Mouse (Mus musculus) forebrain, embryonic 10.5 days (tissue): ENCODE results near the gene Pitpnc1. TPM values are rescaled to one million over a fixed set of nuclear protein-coding genes. Genes with fewer than 3 reads are reported as not detected.
A peak's percentile ranks its signal among the peaks of the same experiment; 100 is the strongest.

Experiments
- DNase-seq: peaks from one replicate; pipeline ENCODE4 v3.0.0-alpha.2; 2017; ENCODE audit warnings: low spot score; ENCODE audit errors: extremely low spot score
- H3K27ac ChIP-seq: fragments of 300-500 bp; sonication (generic); 2 replicates; pipeline ENCODE4 v1.5.1; 2016; ENCODE audit warnings: mild to moderate bottlenecking
- H3K27me3 ChIP-seq: fragments of 300-500 bp; sonication (generic); 2 replicates; pipeline ENCODE4 v1.6.1; 2016; ENCODE audit warnings: mild to moderate bottlenecking; ENCODE audit not compliant: poor library complexity, severe bottlenecking
- H3K36me3 ChIP-seq: fragments of 300-500 bp; sonication (generic); replicated peaks from 2 replicates; pipeline ENCODE4 v1.6.1; 2016; ENCODE audit warnings: mild to moderate bottlenecking, moderate library complexity
- H3K4me1 ChIP-seq: fragments of 300-500 bp; sonication (generic); 2 replicates; pipeline ENCODE4 v1.6.1; 2016
- H3K4me3 ChIP-seq: fragments of 300-500 bp; sonication (generic); 2 replicates; pipeline ENCODE4 v1.5.1; 2016; ENCODE audit warnings: mild to moderate bottlenecking, moderate library complexity
- H3K9me3 ChIP-seq: fragments of 300-500 bp; sonication (generic); 2 replicates; pipeline ENCODE4 v1.6.1; 2016; ENCODE audit warnings: mild to moderate bottlenecking, moderate library complexity
- WGBS: fragments of 180-500 bp; shearing (Covaris S2); methylation state at CpG from one replicate; pipeline ENCODE4 v1.1.7; 2016; 5-methylcytosine and 5-hydroxymethylcytosine counted together
- polyA plus RNA-seq: library from polyadenylated mRNA; unstranded; fragments of >200 nt; fragmentation: Nextera tagmentation; extraction: Ambion mirVana; gene quantifications from 2 replicates; pipeline ENCODE4 v1.2.1, GENCODE M21; 2016

The Pitpnc1 gene
- polyA plus RNA-seq, 1 experiment from 2014 or later: 26.8 TPM

DNA sequence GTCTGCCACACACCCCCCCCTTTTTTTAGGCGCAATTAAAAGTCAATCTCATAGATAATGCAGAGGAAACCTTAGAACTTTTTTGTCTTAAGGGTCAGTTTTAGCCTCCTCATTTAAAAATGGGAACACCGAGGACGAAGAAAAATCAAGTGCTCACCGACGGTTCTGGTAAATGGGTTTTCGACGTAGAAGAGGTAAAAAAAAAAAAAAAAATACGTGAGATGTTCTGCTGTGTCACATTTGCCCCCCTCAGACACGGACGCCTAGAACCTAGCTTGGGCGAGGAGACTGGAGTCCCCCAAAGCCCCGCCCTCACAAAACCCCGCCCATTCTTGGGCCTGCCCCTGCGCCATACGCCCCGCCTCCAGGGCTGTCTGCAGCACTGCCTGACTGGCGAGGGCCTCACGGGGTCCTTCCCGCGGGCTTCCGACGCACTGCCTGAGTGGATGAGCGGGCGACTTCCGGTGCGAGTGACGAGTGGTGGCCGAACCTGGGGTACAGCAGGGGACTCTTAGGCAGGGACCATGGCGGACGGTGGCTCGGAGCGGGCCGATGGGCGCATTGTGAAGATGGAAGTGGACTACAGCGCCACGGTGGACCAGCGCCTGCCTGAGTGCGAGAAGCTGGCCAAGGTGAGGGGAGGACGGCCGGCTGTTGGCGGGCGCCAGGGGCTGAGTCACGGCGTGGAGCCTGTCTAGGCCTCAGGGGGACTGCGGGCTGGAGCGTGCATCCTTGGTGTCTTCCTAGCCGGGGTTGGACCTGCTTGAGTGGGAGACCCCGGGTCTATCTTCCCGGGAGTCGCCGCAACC lies 8.8 kb upstream of the Pitpnc1 start, which contains the start of gene Psmd12:
Gene Psmd12, plus strand, starts transcription at position 432 of the 809 bp plus-strand sequence.
- Histone ChIP-seq H3K27me3 (no peaks in the 10 kb centered on the region), H3K4me3 (peak within 1 kb of the TSS; percentile 74), H3K9me3 (no peaks in the 10 kb centered on the region), H3K4me1 (peaks cover 15% of the 10 kb centered on the region), H3K27ac (peak within 1 kb of the TSS; percentile 95), H3K36me3 (peaks cover 9% of the 10 kb centered on the region)
- WGBS: under 1% methylated on average over 51 of the region's 51 CpGs
- peak; percentile 98 for DNase-seq

DNA sequence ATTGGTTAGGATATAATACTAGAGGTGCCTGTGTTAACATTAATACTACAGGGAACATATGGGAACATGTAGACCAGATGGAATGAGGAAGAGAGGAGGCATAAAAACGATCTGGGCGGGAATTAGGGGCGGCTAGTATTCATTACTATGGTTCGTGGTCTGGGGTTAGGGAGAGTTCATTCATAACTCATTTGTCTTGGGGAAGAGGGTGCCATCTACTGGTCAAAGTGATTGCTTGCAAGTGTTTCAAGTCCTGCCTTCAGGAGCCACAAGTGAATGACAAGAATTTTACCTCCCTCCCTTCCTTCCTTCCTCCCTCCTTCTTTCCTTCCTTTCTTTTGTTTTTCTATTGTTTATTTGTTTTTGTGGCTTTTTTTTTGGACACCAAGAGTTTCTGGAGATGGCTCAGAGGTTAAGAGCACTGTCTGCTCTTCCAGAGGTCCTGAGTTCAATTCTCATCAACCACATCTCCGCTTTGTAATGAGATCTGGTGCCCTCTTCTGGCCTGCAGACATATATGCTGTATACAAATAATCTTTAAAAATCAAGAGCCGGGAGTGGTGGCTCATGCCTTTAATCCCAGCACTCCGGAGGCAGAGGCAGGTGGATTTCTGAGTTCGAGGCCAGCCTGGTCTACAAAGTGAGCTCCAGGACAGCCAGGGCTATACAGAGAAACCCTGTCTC lies 2.8 kb upstream of the Pitpnc1 start:
- H3K27me3 ChIP-seq: no peaks in the 10 kb centered on the region
- no peak overlapping the region for H3K4me3 ChIP-seq
- no peak overlapping the region for H3K27ac ChIP-seq
- 26% methylated on average over 8 of the region's 8 CpGs for WGBS
- peaks cover 23% of the 10 kb centered on the region for H3K4me1 ChIP-seq
- DNase-seq: peak; percentile 48
- no peaks in the 10 kb centered on the region for H3K36me3 ChIP-seq
- no peaks in the 10 kb centered on the region for H3K9me3 ChIP-seq

DNA sequence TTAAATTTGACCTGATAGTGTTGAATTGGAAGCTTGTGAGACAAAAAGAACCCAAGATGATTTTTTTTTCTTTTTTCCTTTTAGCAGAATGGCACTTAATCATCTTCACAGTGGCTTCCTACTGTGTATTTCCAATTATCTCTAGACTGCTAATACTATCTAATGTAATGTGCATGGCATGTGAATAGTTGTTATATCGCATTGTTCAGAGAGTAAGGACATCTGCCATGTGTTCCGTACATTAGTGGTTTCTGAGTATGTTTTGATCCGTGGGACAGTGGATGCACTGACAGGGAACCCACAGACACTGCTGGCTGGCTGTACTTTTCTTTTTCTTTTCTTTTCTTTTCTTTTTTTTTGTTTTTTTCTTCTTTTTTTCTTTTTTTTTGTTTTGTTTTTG lies 1.8 kb upstream of the Pitpnc1 start:
- Histone ChIP-seq H3K4me1 (peaks cover 32% of the 10 kb centered on the region), H3K4me3 (no peak overlapping the region), H3K27ac (no peak overlapping the region), H3K36me3 (no peaks in the 10 kb centered on the region), H3K9me3 (no peaks in the 10 kb centered on the region), H3K27me3 (no peaks in the 10 kb centered on the region)
- no peak for DNase-seq
- WGBS: 90% methylated on average over 3 of the region's 3 CpGs

DNA sequence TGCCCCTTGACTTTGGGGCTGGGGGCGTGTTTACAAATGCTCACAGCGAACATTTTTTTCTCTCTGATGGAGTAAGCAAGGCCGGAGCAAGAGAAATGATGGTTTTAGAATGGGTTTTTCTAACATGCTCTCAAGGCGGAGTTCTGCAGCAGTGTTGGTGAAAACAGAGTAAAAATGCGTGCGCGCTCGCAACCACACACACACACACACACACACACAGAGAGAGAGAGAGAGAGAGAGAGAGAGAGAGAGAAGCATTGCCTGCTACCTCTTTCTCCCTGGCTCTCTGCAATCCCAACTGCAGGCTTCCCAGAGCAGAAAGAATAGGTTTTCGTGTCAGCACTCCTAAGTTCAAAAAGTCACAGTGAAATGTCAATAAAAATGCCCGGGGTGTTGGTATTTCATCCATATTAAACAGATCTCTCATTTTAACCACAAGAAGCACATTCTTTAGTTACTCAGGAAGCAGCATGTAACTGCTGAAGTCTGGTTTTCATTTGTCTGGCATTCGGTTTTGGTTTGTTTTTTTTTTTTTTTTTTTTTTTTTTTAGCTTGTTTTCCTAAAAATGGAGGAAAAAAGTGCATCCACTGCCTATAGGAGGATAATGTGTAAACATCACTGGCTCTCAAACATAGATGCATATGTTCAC lies 697 bp upstream of the Pitpnc1 start:
- DNase-seq: no peak
- peaks cover 40% of the 10 kb centered on the region for H3K4me1 ChIP-seq
- H3K4me3 ChIP-seq: peak overlapping the region; percentile 82
- no peaks in the 10 kb centered on the region for H3K9me3 ChIP-seq
- no peaks in the 10 kb centered on the region for H3K27me3 ChIP-seq
- 9% methylated on average over 11 of the region's 11 CpGs for WGBS
- H3K36me3 ChIP-seq: no peaks in the 10 kb centered on the region; the same call in 1 of the 2 replicates
- peak overlapping the region; percentile 90 for H3K27ac ChIP-seq

DNA sequence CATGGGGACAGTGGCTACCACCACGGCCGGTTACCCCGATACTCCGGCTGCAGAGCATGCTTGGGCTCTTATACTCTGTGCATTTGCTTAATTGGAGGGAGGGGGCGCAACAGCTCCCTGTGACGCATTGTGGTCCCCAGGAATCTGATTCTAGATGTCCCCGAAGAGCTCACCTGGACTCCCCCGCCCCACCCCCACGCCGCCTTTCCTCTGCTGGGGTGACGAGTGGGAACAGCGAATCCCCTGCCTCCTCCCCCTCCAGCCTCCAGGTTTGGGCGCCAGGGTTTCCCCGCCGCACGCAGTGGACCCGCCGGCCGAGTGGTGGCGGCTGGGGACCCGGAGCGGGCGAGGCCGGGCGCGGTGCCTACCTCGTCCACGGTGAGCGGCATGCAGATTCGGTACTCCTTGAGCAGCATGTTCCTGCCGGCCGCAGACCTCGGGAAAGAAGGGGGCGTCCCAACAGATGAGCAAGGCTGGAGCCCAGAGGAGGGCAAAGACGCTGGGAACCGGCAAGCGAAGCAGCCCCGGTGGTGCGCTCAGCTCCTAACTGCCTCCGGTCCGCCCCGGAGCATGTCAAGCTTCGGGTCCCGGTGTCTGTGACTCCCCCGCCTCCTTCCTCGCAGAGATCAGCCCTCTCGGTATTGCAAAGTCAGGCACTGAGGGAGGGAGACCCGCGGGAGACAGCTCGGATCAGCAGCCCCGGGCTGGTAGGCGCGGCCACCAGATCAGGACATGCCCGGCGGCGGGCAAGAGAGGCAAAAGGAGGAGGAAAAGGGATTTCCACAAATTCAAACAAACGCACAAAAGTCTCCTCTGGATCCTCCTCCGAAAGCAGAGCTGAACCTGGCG lies 752 bp downstream of the Pitpnc1 start:
- peaks cover 40% of the 10 kb centered on the region for H3K4me1 ChIP-seq
- peak; percentile 73 for DNase-seq
- H3K9me3 ChIP-seq: no peaks in the 10 kb centered on the region
- no peaks in the 10 kb centered on the region for H3K27me3 ChIP-seq
- peak overlapping the region; percentile 82 for H3K4me3 ChIP-seq
- H3K36me3 ChIP-seq: no peaks in the 10 kb centered on the region; the same call in 1 of the 2 replicates
- under 1% methylated on average over 59 of the region's 59 CpGs for WGBS
- H3K27ac ChIP-seq: peak overlapping the region; percentile 90

DNA sequence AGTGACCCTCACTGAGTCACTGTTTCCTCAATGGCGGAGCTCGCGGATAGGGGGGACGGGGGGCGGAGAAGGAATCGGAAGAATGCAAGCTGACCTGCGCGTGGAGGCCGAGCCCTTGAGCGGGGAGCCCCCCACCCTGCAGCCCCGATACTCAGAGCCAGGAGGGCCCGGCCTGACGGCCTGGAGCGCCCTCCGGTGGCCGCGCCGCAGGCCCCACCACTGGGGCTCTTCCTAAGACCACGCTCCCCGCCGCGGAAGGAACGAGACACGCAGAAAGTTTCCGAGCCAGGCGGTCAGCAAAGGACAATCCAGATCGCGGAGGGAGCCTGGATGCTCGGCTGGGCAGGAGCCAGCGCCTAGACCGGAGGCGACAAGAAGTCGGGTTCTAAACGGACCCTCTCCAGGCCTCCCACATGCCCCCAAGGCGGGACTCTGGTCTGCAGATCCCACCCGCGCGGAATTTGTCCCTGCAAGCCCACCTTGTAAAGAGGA lies 1.4 kb downstream of the Pitpnc1 start:
- Histone ChIP-seq H3K9me3 (no peaks in the 10 kb centered on the region), H3K27me3 (no peaks in the 10 kb centered on the region), H3K27ac (peak overlapping the region; percentile 90), H3K4me3 (peak overlapping the region; percentile 82), H3K36me3 (peaks cover 2% of the 10 kb centered on the region), H3K4me1 (peaks cover 40% of the 10 kb centered on the region)
- peak; percentile 85 for DNase-seq
- WGBS: under 1% methylated on average over 38 of the region's 38 CpGs

DNA sequence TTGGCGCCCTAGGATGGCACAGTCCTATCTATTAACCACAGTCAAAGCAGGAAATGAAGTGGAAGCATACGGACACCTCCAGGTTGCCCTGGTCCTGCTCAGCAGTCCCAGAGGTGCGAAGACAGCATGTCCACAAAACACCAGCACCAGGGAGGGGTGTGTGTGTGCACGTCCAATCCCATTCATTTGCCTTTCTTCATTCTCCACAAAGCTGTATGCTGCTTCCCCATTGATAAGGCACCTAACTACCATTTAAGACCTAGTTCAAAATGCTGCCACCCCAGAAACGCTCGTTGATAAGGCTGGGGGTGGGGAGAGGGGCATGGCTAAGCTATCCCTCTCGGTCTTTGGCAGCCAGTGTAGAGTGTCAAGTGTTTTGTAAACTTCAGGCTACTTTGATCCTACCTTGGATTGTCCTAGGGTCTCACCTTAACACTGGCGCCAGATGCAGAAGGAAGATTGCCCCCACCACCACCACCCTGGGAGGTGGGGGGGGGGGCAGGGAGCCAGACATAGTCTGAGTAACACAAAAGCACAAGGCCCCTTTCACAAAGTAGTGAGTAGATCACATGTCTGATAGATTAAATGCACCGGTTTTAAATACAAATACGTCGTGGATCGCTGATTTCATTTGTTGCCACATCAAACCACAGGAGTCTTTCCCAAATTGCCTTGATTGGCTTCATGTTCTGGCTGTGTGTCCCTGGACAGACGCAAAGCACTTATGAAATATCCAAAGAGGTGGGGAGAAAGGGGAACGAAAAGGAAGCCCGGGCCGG lies 2.1 kb downstream of the Pitpnc1 start:
- no peaks in the 10 kb centered on the region for H3K9me3 ChIP-seq
- WGBS: 19% methylated on average over 16 of the region's 16 CpGs
- H3K4me3 ChIP-seq: peak overlapping the region; percentile 82
- DNase-seq: no peak
- no peaks in the 10 kb centered on the region for H3K27me3 ChIP-seq
- H3K36me3 ChIP-seq: peaks cover 7% of the 10 kb centered on the region
- H3K4me1 ChIP-seq: peaks cover 40% of the 10 kb centered on the region
- peak overlapping the region; percentile 90 for H3K27ac ChIP-seq

DNA sequence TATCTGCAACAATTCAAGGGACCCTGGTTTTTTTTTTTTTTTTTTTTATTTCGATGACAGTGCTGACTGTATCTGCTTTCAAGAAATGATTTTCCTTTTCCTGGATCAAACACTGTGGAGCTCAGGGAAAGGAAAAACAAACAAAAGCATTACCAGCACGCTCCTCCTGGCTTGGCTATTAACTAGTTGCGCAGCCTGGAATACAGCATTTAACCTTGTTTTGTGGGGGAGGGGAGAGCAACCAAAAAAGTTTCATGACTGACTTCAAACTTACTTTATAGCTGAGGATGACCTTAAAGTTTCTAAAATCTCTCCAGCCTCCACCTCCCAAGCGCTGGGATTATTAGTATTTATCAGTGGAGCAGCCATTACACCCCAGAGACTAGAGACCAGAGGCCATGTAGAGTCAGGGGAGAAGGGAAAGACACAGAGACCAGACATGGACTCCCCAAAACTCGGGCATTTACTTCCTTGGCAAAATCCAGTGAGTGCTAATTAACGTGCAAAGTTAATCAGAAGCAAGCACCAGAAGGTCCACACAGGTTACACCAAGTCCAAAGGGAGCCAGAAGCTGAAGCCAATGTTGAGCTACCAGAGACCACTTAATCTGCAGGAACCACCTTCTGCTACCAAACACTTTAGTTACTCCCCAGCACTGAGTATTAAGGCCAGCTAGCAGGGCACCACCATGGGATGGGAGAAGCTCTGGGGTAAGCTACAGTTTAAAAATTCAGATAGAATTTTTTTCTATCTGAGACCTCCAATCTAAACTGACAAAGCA lies 3.7 kb downstream of the Pitpnc1 start:
- Histone ChIP-seq H3K4me1 (peaks cover 36% of the 10 kb centered on the region), H3K27ac (no peak overlapping the region), H3K36me3 (peaks cover 20% of the 10 kb centered on the region), H3K27me3 (no peaks in the 10 kb centered on the region), H3K9me3 (no peaks in the 10 kb centered on the region), H3K4me3 (no peak overlapping the region)
- DNase-seq: no peak
- 81% methylated on average over 6 of the region's 6 CpGs for WGBS

DNA sequence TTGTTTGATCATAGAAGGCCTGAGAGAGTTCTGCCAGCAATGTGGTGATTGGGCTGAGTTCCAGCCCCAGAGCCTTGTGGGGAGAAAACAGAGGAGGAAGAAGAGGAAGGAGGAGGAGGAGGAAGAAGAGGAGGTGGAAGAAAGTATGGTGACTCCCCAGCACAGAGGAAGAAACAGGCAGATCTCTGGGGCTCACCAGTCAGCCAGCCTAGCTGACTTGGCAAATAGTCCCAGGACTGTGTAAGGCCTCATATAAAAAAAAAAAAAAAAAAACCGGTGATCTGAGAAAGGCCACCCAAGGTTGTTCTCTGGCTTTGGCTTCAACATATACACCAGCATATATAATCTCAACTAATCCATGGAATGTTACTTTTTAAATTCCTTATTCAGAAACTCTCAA lies 4.5 kb downstream of the Pitpnc1 start:
- Histone ChIP-seq H3K4me3 (no peak overlapping the region), H3K9me3 (no peaks in the 10 kb centered on the region), H3K27ac (no peak overlapping the region), H3K27me3 (no peaks in the 10 kb centered on the region), H3K4me1 (peaks cover 28% of the 10 kb centered on the region), H3K36me3 (peaks cover 27% of the 10 kb centered on the region)
- DNase-seq: no peak
- WGBS: 80% methylated on average over 1 of the region's 1 CpGs

DNA sequence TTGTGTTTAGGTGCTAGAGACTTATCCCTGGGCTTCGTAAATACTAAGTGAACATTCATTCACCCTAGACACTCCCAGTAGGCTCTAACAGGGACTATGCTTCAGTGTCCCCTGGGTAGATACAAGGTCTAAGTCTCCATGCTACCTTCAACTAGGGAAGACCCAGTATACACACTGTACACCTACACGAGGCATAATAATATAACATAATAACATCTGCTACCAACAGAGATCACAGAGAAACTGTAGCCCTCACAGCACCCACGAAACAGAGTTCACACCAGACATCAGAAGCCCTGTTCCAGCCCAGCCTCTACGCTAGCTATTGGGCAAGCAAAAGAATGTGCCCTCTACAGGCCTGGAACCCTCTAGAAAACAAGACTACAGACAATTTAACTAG lies 5.5 kb downstream of the Pitpnc1 start:
- no peak overlapping the region for H3K27ac ChIP-seq
- H3K27me3 ChIP-seq: no peaks in the 10 kb centered on the region
- H3K9me3 ChIP-seq: no peaks in the 10 kb centered on the region
- H3K36me3 ChIP-seq: peaks cover 32% of the 10 kb centered on the region
- H3K4me3 ChIP-seq: no peak overlapping the region
- H3K4me1 ChIP-seq: peaks cover 24% of the 10 kb centered on the region
- no peak for DNase-seq
- 94% methylated on average over 4 of the region's 4 CpGs for WGBS

DNA sequence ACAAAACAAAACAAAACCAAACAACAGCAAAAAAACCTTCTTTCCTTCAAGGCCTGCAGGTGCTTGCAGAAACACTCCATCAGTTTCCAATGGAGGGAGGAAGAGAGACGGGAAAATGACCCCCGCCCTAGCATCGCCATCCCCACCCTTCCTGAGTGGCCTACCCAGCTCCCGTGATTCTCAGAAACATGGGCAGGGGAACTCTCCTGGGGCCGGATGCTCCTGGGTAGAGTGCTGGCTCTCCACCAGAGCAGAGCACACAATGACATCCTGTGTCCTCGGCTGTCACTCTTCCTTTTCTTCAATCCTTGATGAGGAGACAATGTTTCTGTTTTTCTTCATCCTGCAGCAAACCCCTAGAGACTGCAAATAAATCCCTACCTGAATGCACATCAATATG lies 6.4 kb downstream of the Pitpnc1 start:
- H3K27me3 ChIP-seq: no peaks in the 10 kb centered on the region
- H3K36me3 ChIP-seq: peaks cover 37% of the 10 kb centered on the region
- no peaks in the 10 kb centered on the region for H3K9me3 ChIP-seq
- H3K27ac ChIP-seq: no peak overlapping the region
- no peak overlapping the region for H3K4me3 ChIP-seq
- 61% methylated on average over 6 of the region's 6 CpGs for WGBS
- H3K4me1 ChIP-seq: peaks cover 29% of the 10 kb centered on the region
- no peak for DNase-seq
